Mouse (Mus musculus) lung, postnatal 14 days (tissue): ENCODE data around the gene Selenow.
"Not testable (repeated sequence)": the region's sequence is repeated elsewhere in the genome, so short reads cannot be mapped to it uniquely, and the experiment has no call there.

Experiments
- DNase-seq: peaks from one replicate; pipeline ENCODE4 v3.0.0; 2021

Gene Selenow

GRCm38 (mm10) chr7:15945721-15946536 is 23.7 kb upstream of the Selenow start, which contains the start of gene Nop53:
Gene Nop53, minus strand, starts transcription at chr7:15946074.
- peak; percentile 93 for DNase-seq

DNA sequence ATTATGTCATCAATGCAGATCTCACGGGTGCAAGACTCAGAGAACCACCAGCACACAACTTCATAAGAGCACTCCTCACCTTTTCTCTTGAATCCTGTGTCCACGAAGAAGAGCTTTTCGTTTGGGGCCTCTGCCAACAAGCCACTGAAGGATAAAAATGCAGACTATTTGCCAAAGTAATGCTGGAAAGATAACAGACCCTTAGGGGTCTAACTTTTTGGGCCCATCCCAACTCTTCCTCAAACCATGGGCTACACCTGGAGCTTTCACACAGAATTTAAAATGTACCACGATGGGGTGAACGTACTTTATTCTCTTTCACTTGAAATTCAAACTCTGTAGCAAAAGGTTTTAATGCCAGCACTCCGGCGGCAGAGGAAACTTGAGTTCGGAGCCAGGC is 23.0 kb upstream of the Selenow start:
- DNase-seq: no peak

GRCm38 (mm10) chr7:15944311-15944710 is 22.1 kb upstream of the Selenow start:
- DNase-seq: no peak

DNA sequence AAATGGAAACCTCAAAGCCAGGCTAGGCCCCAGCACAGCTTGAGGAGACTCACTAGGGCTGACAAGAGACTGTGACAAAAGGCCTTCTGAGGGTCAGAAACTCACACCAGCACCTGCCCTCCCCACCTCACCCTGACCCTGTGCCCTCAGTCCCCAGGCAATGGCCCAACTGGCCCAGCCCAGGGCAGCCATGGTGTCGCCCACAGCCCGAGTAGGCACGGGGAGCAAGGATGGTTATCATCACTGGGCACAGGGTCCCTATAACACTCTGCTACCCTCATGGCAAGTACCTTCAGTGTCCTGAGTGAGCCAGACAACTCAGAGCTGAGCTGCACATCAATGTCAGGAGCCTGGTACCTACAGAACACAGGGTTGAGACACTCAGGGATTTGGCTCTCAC is 16.4 kb upstream of the Selenow start:
- DNase-seq: no peak

GRCm38 (mm10) chr7:15937491-15937890 is 15.3 kb upstream of the Selenow start:
- no peak for DNase-seq

DNA sequence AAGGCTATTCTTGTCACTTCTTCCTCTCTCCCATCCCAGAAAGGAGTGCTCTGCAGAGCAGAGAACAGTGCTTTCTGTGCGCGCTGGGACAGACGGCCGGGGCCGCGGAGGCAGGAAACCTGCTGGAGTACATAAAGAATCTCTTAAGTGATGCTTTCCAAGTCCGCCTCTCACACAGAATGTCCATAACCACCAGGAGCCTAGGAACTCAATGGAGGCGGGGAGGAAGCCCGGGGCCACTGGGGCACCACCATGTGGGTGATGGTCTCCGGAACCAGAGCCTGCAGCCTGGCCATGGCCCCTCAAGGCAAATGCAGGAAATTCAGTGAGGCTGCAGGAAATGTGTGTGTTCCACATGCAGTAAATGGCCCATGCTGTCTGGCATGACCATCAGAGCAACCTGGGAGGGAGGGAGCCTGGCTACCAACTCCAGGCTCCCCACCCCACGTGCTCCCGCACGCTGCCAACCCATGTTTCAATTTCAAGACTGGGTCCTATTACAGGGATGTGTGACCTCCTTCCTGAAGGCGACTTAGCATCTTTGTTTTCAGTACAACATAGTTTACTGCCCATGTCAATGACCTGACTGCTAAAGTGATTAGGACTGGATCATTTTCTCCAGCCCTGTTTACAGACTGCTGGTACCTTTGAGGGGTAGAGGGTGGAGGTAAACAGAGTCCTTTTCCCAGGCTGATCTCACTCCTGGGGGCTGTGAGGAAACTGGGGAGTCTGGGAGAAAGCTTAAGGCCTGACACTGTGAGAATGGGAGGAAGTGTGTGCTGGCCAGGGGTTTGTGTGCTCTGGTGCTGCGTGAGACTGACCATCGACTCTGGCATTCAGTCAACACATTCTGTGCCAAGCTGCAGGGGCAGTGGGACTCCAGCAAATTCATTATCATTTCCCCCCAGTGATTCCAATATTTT is 11.5 kb upstream of the Selenow start:
- DNase-seq: no peak

DNA sequence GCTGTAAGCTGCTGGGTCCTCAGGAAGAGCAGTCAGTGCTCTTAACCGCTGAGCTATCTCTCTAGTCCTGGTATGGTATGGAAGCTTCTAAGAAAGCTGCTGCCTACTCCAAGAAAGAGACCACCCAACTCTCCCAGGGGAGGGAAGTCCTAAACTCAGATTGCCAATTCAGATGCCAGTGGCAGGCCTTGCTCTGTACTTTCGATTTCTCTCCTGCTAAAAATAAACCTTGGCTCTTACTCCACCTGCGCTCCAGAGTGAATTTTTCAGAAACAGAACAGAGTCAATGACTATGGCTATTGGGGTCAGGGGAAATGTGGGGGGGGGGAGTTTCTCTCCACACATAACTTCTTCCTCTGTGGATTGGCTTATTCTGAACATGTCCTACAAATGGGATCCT is 9.4 kb upstream of the Selenow start:
- DNase-seq: no peak

DNA sequence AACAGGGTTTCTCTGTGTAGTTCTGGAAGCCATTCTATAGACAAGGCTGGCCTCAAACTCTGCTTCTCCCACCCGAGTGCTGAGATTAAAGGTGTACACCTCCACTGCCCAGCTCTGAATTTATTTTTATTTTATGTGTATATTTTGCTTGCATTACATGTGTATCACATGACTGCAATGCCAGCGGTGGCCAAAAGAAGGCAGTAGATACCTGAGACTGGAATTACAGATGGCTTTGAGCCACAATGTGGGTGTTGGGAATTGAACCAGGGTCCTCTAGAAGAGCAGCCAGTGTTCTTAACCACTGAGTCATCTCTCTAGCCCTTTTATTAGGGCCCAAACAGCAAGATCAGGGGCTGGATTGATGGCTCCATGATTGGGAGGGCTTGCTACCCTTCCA is 8.3 kb upstream of the Selenow start:
- no peak for DNase-seq

DNA sequence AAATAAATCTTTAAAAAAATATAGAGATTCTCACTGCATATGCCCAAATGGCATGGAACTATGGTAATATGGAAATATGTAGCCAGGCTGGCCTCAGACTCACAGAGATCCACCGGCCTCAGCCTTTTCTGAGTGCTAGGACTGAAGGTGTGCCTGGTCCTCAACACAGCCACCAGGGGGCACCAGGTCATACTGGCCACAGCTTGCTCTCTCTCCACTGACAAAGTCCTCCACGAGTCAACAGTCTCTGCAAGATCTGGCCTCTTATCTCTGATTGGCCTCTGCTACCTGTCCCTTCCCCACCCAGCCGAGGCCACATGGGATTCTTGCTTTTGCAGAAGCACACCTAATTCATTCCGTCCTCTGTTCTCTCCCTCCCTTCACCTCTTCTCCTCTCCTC is 7.7 kb upstream of the Selenow start:
- peak; percentile 82 for DNase-seq

DNA sequence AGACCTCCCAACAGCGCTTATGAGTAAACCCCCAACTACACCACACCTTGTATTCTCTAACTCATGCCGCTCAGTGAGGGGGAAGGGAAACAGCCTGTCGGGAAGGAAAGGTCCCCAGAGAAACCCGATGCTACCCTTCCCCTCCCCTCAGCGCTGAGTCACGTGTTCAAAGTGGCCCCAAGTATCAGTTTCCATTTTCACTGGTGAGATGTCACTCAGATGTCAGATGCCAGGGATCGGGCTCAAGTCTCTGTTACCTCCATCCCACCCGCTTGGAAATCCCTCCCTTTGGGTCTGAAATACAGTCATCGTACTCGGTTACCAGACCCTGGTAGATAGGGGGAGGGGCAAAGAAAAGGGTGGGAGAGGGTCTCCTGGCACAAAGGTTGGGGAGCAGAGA is 406 bp downstream of the Selenow start:
- DNase-seq: peak; percentile 43

DNA sequence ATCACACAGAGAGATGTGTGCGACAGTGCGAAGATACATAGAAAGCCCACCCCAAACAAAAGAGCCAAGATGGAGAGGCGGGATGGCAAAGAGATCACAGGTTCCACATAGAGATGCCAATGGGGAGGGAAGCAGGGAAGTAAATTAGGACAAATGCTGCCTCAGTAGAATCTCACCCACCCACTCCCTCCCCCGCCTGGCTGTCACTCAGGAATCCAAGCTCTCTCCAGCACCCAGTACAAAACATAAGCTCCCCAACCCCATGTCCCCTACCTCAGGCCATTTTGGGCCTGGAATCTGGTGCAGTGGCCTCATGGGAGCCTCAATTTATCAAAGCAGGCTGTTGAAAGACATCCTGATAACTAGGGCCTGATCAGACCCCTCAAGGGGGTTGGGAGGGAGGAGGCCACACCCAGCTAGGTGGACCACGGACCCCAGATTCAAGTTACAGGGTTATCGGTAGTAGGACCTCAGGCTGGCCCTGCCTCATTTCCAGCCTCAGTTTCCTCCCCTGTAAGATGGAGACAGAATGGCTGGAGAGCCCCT is 1.5 kb downstream of the Selenow start:
- DNase-seq: no peak

DNA sequence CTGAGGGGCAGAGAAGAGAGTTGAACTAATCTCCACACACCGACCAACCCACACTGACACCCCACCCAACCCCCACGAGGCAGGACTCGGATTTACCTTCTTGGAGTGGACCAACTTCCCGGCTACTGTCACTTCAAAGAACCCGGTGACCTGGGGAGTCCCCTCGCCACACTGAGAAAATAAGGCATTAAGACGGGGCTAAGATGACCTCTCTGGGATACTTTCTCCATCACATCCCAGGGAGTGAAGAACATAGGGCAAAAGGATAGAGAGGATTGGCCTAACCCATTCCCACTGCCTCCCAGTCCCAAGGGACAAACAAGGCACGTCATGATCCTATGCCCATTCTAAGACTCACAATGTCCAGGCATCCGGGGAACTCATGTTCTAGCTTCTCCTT is 2.3 kb downstream of the Selenow start:
- no peak for DNase-seq

GRCm38 (mm10) chr7:15918371-15918770 is 3.8 kb downstream of the Selenow start:
- no peak for DNase-seq

DNA sequence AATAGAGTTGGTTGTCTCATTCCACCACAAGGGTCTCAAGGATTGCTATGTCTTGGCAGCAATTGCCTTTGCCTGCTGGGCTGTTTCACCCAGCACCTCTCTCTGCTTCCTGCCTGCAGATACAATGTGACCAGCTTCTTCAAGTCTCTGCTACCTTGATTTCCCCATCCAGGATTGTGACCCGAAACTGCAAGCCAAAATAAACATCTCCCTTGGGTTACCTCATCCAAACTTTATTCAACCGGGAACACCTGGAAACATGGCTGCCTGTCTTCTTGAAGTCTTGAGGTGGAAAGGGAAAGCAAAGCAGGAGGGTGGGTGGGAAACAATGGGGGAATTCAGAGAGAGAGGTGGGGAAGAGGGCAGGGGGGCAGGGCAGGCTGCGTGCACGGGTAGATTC is 5.2 kb downstream of the Selenow start:
- DNase-seq: no peak

- DNase-seq: no peak
These were observed 6.0 kb downstream of the Selenow start for GRCm38 (mm10) chr7:15916134-15916723.

- DNase-seq: not testable (repeated sequence)
These were observed 6.5 kb downstream of the Selenow start for GRCm38 (mm10) chr7:15915695-15916094.

DNA sequence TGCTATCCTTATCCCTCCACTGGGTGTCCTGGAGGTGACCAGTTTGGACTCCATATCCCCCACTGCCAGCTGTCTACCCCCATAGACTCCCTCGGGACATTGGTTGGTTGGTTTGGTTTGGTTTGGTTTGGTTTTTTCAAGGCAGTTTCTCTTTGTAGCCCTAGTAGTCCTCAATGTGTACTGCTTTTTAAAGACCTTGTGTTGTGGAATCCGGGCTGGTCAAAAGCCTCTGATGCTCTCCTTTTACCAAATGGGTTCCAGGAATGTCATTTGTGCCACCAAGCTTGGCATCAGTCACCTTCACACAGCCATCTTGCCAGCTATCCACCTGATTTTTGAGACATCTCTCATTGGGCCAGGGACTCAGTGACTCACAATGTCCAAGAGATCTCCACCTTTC is 7.5 kb downstream of the Selenow start:
- no peak for DNase-seq

DNA sequence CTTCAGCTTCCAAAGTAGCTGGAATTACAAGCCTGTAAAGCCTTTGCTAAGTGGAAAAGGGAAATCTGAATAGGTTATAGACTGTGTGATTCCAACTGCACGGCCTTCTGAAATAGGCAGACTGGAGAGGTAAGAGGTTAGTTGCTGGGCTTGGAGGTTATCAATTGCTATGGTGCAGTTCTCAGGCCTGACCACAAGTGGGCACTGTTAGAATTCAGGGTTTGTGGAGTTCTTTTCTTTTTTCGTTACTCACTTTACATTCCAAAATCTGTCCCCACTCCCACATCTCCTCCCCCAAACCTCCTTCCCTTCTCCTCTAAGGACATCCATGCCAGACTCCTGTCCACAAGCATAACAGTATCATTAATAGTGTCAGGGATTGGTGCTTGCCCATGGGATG is 8.0 kb downstream of the Selenow start:
- peak; percentile 52 for DNase-seq

- peak; percentile 83 for DNase-seq
These were observed 10.0 kb downstream of the Selenow start for GRCm38 (mm10) chr7:15912183-15912582.

DNA sequence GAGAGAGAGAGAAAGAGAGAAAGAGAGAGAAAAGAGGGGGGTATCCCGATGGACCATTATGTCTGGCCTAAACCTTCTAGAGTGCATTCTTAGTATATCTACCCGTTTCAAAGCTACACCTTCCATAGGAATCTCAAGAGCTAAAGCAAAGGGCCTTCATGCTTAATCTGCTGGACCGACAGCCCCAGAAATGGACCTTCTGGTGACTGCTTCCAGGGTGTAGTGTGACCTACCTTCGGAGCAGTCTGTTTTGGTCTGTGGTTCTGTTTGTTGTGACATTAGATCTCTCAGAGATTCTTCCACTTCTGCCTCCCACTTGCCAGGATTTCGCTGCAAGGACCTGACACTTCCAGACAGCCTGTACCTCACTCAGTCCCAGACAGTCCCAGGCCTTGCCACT is 11.7 kb downstream of the Selenow start:
- DNase-seq: no peak

DNA sequence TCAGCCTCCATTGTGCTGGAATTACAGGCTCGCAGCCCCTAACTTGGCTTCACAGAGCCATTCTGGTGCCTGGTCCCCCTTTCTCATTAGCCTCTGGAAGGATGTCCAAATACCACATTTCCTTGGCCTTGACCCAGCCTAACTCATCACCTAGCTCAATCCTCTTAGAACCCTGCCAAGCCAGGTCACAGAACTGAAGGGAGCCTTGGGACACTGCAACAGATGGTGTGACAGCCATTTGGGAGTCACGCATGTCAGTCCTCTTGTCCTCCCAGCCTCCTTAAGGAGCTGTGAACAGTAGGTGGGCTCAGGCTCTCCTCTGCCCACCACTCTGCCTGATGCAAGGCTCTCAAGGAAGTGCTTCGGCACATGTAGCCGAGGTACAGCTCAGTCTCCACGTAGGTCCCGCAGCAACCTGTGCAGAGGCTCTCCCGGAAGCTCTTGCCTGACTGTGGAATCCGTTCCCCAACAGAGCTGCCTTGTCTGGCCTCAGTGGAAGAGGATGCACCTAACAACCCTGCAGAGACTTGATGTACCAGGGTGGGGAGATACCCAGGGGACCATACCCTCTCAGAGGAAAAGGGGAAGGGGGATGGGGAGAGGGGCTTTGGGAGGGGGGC is 14.1 kb downstream of the Selenow start:
- DNase-seq: no peak

DNA sequence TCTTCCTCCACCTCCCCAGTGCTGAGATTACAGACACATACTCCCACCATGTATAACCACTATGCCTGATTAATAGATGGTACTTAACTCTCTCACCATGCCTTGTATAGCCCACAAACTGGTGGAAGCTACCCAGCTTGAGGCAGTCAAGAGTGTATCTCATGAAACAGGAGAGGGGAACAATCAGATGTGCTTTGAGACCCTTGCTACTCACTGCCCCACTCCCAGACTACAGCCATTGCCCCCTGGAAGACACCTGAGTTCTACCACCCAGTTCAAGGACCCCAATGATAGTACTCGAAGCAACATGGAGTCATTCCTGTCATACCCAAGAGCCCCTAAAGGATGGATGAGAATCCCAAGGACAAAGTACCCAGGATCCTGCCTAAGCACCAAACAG is 15.6 kb downstream of the Selenow start:
- no peak for DNase-seq

- no peak for DNase-seq
These were observed 16.3 kb downstream of the Selenow start for GRCm38 (mm10) chr7:15905861-15906260.
